Mouse (Mus musculus) heart, postnatal 4 days (tissue): ENCODE results near the gene Mlip. TPM values are rescaled to one million over a fixed set of nuclear protein-coding genes. Genes with fewer than 3 reads are reported as not detected.
"Not testable (repeated sequence)": the region's sequence is repeated elsewhere in the genome, so short reads cannot be mapped to it uniquely, and the experiment has no call there.

Experiments
- DNase-seq: peaks from one replicate; pipeline ENCODE4 v3.0.0; 2021
- total RNA-seq, 2 experiments: library from RNA; stranded (reverse); gene quantifications; 2 replicates each; pipeline ENCODE4 v1.2.3; 2021

The Mlip gene
- total RNA-seq, result 100 to 1,000 TPM; 159 to 165 TPM

DNA sequence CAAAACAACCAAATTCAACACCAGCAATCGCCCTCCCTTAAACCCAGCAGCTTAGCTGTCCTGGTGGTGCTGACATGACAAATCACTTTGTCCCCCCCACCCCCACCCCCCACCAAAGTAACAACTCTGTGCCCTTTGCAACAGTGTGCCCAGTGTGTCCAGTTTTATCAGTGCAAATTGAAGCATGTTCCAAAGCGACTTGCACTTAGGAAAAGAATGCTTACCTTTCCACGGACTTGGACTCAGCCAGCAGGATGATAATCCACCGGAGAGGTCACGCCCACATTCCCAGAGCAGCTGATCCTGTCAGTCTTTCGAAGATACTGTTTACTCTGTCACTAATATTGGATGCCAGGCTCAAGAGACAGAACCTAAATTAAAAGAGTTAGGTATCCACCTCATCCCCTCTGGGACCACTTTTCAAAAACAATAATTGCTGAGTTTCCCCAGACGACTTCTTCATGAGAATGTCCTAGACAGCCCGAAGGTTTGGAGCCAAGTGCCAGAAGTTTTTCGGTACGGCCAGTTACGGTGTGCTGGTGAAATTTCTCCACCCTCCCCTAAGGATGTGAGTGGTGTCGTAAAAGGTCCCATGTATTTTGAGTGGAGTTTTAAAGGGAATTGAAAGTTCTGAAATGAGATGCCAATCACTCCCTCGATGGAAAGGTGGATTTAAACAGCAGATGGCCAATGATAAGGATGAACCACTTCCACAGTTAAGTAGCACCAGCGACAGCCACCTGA, at the start of gene Mlip:
Gene Mlip, minus strand, starts transcription at position 538 of the 744 bp plus-strand sequence.
- peak; percentile 44 for DNase-seq

DNA sequence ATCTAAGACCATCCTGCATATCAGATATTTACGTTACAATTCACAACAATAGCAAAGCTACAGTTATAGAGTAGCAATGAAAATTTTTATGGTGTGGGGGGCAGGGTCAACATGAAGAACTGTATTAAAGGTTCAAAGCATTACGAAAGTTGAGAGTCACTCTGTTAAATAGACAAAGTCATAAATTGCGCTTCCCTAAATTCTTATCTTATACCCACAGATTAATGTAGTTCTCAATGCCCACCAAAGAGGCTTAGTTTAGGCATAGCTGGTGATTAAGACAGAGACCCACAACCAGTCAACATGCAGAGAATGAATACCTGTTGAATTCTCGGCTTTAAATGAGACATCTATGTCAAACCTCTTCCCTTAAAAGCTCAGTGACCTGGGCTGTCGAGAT, 47.0 kb upstream of the Mlip start:
- no peak for DNase-seq

DNA sequence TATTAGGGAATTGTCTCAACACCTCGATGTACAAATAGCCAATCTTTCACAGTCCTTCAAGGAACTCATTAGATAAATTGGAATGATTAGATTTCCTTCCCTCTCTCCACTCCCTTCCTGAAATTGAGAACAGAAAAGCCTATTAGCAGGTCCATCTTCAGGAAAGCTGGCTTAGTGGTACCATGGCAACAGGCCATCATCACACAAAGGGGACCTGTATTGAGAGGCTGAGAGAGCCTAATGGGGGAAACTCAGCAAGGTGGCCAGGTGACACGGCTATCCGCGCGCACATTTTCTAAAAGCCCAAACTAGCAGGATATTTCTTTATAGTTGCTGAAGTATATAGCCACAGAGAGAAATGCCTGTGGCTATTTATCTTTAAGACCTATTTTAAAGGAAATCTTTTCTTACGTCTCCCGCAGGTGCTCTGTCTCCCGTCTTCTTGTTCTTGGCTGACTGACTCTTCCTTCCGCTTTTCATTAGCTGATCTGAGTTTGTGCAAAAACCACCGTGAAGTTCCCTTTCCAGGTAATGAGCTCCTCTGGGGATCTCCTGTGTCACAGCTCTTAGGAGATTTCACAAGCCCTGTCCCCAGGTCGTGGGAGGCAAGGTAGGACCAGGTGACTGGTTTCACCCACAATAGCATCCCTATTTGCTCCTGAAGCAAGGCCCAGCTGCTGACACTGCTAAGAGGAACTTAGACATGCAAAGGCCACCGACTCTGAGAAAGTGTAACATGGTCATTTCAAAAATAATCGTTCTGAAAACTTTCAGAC, 46.3 kb upstream of the Mlip start:
- no peak for DNase-seq

DNA sequence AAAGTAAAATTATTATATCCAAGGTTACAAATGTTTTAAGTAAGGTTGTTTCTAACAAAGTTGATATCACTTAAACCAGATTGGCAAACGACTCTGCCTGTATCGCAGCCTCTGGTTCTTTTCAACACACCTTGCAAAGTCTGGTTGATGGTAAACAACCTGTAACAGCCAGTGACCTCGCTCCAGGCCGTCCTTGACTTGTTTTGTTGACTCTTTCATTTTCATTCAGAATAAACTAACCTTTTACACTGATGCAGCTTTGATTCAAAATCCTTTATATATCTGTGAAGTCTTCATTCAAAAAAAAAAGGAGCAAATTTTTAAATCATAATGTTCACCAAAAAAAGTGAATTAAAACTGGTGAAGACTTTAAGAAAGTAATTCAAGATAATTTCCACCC, 44.3 kb upstream of the Mlip start:
- no peak for DNase-seq

DNA sequence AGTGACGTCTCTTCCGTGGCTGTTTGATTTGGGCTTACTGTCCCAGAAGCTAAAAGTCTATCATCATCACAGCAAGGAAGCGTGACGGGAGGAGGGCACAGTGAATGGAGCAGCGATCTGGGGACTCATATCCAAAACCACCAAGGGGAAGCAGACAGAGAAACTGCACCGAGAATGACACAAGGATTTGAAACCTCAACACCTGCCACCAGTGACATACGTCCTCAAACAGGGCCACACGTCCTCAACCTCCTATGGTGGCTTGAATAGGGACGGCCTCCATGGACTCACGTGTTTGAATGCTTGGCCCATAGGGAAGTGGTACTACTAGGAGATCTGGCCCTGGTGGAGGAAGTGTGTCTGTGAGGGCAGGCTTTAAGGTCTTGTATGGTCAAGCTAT, 38.5 kb upstream of the Mlip start:
- DNase-seq, result no peak

DNA sequence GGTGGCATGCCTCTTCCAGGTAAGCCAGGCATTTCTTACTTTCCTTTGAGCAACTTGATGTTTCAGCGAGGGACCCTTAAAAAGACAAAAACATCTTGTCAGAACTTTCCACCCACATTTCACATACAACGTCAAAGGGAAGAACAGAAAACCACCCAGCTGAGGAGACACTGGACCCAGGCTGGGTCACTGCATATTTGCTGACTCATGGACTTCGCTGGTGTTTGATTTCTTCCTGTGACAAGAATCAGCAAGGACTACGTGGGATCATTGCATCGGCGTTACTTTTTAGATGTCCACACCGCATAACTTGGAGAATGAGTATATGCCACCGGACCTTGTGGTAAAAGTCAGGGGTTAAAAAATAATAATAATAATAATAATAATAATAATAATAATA, 36.2 kb upstream of the Mlip start:
- no peak for DNase-seq

DNA sequence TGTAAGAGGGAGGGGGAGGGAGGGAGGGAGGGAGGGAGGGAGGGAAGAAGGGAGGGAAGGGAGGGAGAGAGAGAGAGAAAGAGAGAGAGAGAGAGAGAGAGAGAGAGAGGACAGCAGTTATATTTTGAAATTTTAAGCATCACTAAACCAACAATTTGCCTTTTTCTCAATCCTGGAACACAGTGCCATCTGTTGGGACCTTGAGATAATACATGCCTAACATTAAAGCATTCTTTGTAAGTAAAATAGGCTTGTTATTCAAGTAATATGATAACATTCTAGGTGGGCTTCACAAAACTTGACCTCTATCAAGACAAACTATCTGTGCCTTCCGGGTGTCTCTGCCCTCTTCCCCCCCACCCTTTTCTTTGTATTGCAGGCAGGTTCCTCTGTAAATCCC, 34.0 kb upstream of the Mlip start:
- DNase-seq, result no peak

DNA sequence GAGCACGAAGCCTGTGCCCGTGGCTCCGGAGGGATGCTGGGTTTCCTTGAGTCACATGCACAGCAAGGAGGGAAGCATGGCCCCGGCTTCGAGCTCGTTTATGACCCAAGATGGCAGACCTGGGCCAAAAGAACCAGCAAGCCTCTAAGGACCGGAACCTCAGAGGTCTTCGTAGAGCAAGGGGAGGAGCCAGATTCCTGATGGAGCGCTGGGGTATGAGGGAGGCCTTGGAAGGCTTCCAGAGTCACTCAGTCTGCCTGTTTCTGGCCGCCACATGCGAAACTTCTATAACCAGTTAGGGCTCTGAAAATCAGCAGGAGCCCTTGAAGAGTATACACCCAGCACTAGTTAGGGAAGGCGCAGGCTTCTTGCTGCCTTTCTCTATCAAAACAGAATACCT, 32.8 kb upstream of the Mlip start:
- peak; percentile 11 for DNase-seq

DNA sequence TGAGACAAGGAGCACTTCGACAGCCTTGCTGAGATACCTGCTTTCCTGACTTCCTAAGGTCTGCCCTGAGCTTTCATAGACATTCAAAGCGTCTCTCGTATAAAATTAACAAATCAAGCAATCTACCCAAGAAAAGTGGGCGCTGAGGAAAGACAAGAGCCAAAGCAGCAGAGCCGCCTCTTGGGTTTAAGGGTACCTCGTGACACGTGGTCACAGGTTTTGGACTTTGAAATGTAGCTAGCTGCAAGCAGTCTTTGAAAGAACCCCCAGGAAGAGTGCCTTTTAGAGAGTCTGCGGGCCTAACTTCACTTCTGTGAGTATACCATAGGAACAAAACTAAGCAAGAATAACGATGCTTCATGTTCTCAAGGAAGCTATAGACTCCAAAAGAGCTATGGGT, 31.9 kb upstream of the Mlip start:
- DNase-seq, result no peak

DNA sequence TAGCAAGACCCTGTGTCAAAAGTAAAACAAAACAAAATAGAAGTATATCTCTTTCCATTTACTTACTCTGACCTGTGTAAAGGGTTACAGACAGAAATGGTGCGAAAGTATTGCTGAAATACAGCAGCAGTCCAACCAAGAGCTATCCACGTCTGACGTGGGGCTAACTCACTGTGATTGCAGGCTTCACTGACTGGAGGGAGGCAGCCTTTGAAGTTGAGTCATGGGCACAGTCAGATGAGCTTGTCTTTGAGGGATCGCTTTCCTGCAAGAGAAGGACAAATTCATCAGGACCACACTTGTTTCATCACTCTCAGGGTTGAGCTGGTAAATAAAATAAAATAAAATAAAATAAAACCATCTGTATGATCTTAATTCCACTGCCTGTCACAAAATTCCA, 31.2 kb upstream of the Mlip start:
- no peak for DNase-seq

DNA sequence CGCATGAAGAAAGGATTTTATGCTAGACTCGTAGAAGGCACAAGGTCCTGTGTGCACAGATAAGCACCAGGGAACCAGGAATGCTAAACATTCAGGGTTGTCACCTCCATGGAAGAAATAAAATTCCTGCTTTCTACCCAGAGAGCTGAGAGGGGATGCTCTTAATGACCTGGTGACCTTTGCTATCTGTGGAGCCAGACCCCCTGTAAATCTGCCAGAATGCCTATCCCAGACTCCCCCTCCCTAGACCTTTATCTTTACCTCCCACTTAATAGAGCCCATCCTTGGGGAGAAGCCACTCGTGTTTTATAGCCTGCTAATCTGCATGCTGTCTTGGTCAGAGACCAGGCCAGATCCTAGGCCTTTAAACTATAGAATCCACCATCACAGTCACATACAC, 29.7 kb upstream of the Mlip start:
- no peak for DNase-seq

DNA sequence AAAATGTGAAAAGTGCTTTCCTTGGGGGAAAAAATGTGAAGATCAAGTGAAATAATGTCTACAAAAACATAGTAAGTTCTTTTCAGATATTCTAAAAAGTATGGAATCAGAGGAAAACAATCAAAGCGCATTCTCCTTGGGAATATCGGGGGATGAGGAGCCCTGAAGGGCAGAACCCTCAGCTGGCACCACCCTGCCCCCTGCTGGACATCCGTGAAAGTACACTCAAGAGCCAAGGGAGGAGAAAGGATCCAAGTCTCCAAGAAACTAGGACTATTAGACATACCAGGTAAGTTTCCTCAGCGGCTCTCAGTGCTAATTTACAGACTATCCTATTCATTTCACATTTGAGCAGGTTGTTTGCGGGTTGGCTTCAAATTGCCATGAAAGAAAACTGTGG, 28.8 kb upstream of the Mlip start:
- DNase-seq, result peak; percentile 87

DNA sequence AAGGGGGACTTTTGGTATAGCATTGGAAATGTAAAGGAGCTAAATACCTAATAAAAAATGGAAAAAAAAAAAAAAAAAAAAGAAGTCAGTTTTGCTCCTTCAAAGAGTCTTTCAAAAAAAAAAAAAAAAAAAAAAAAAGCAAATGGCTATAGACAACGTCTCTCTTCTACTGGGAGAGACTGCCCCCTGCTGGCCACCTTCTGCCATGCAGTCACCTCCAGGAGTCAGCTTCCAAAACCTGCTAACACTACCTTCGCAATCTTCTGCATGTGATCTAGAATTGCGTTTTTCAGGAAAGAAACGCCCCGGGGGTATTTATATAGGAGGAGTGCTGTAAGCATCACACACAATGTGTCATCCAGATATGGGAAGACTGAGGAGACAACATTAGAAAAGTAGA, 26.9 kb upstream of the Mlip start:
- DNase-seq, result peak; percentile 82

DNA sequence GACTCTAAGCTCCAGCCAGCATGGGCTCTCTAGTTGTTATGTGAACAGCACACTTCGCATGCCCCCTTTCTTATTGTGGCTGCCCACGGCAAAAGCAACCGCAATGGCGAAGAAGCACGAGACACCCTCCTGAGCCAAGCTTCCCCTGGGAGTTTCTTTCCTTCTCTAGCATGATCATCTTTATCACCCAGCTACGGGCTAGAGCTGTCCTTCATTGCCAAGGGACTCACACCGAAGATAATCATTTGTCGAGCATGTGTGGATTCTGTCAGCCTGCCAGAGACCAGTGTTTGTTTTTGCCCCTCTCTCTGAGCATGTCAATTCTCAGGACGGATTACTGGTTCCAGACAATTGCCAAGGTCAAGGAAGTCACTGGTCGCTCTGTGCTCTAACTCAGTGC, 24.9 kb upstream of the Mlip start:
- peak; percentile 12 for DNase-seq

DNA sequence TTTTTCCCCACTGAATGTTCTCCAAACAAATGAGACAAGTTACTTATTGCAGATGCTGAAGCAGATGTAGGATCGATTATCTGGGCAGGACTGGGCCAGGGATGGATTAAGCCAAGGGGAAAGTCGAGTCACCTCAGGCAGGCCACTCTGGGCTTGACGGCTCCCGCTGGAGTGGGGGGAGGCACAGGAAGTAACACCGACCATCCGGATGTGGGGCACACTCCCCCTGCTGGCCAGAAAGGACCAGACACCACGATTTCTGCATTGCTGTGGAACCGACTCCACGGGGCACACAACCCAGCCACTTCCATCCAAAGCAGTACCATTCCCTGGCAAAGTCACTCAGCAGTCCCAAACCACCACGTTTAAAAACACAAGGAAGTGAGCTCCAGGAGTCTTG, 24.3 kb upstream of the Mlip start:
- DNase-seq, result peak; percentile 75

DNA sequence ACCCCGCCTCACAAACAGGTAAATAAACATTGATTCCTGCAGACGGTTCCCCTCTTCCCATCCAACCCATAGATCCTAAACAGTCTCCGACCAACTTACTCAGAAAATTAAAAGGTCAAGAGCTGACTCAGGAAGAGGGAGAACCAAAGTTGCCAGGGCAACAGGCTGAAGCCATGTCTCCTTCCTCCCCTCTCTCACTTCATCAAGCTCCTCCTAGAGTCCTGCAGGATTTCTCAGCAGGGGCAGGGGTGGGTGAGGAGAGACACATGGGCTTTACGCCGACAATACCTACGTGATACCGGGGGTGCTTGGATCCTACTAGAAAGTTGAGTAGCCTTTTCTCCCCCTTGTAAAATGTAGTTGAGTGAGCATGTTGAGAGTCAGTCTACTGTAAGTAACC, 23.8 kb upstream of the Mlip start:
- no peak for DNase-seq

DNA sequence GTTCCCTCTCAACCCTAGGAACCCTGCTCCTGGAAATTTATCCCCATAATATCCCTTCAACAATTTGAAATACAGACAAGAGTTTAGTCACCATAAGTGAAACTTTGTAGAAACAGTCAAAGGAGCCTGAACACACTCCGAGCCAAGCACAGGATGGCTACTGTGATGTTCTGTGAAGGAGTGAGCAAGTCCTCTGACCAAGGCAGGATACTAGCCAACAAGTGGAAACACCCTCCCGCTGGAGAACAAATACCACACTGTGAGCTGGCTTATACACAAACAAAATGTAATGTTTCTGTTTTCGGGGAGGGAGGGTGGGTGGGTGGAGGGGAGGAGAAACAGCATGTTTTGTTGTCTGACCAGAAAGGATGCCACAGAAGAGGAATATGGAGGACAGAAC, 17.9 kb upstream of the Mlip start:
- no peak for DNase-seq

DNA sequence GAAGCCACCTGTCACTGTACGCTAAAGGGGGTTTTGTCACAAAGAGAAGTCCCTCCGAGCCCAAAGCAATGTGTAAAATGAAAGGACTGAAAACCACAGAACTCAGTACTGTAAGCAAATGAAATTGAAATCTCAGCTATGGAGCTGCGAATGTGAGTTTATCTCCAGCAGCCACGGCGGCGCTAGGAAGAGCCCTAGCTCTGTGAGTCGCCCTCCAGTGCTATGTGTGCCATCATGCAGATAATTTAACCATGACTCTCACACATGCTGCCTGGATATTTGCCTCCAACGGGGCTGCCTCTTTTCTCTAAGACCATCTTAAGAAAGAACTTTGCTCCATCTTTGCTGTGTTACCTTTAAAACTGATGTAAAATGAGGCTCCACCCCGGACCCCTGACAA, 16.5 kb upstream of the Mlip start:
- peak; percentile 14 for DNase-seq

DNA sequence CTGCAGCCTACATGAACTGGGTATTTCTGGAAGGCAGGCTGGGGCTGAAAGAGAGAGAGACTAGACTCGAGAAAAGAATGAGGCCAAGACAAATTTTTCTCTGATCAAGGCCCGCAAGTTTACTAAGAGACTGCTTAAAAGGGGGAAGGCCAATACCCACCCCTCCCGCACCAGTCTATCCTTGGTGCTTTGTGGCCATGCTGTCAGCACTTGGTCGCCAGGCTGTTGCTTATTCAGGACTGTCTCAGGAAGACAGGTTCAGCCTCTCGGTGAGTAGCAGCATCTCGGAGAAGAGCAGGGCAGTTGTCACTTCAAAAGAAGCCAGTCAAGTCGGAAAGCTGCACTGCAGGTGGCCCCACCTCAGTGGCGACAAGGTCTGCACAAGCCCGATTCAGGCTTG, 11.9 kb upstream of the Mlip start:
- DNase-seq, result not testable (repeated sequence)

DNA sequence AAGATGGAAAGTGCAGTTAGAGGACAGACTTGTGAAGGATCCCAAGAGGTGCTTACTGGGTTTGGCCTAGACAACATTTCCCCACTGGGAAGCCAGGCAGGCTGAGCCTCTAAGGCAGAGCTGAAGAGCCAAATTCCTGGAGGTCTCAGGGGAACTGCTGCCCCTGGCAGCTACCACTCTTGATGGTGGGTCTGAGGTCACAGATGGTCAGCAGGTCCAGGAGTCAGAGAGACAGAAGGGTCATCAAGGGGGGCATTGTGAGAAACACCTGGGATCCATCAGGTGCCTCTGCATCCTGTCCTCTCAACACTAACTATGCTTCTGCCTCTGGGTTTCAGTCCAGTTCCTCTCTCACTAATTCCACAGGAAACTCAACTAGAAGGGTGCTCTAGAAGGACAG, 10.1 kb upstream of the Mlip start:
- no peak for DNase-seq

DNA sequence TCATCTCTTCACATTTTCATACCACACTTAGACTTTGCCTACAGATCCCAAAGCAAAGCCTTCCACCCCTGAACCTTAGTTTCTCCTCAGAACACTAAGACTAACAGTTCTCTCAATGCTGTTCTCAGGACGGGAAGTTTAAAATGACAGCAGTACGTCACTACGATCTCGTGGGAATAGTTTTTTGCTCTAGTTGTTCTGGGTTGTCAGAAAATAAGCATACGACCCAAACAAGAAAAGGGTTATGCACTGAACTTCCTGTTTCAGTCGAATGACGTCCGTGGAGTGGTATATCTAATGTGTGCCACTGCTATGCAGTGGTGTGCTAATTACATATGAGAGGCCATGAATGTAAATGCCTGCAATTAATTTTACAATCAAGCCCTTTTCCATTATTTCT, 7.9 kb upstream of the Mlip start:
- no peak for DNase-seq

DNA sequence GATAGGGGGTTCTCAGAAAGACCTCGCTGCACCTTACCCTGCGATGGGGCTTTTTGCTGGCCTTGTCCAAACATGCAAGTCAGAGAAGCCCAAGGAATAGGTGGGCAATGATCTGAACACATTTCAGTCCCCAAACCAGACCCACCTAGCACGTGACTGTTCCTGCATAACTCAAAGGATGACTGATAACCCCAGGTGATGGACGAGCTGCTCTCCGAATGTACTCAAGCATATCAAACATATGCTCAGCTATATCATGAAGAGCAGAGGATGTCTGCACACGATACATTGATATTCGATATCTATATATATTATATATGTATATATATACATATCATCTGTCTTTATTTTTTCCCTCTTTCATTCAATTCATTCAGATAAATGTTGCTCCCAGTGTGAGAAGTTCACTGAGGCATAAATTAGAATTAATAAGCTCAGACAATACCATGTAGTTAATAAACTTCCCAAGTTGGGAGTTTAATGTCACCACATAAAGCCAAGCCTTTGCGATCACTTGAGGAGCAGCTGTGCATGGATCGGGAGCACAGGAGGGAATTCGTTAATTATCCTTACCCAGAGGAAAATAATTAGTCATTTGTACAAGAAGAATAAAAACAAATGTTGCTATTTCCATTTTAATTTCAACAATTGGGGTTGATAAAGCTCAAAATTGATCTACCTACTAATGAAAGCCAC, 6.7 kb upstream of the Mlip start:
- DNase-seq, result no peak

DNA sequence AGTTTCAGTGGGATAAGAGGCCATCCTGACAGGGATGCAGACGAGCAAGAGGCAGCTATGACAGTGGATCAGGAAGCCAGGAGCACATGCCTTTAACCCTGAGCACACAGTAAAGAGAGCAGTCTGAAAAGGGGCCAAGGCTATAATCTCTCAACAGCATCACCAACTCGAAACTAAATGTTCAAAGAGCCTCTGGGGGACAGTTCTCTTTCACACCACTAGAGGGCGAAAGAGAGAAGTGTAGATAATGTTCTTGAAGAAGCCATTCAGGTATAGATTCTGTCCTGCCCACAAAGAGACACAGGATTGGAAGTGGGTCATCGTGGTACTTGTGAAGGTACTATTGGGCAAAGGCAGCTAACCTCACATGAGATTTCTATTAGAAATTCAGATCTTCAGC, 1.2 kb upstream of the Mlip start:
- DNase-seq, result no peak

DNA sequence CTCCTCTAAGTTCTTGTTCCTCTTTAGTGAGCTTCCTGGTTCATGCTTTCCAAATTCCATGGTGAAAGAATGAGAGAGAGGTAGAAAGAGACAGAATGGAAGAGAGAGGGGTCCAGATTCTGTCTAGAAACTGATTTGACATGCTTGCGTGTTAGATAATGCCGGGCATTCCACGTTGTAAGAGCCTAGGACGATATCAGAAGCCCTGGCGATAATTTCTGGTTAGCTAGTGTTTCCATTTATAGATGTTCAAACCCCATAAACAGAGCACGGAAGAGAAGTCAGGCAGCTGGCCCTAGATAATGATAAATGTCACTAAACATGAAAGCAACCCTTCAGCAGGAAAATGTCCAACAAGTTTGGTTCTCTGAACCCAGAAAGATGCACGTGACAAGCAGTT, 5.1 kb downstream of the Mlip start:
- peak; percentile 18 for DNase-seq
